Mouse (Mus musculus) CH12.LX (cell line): ENCODE data around the gene Plin2. TPM values are rescaled to one million over a fixed set of nuclear protein-coding genes. Genes with fewer than 3 reads are reported as not detected.

Experiments used
- DNase-seq: peaks from one replicate; pipeline ENCODE4 v3.0.0-alpha.2; 2013; ENCODE audit errors: extremely low read depth
- H3K27ac ChIP-seq: 2 replicates; pipeline ENCODE4 v1.5.1; 2012; ENCODE audit warnings: low read depth, mild to moderate bottlenecking, control low read depth, moderate library complexity; ENCODE audit not compliant: insufficient read depth
- H3K27me3 ChIP-seq: replicated peaks from 2 replicates; pipeline ENCODE3; 2012; ENCODE audit warnings: inconsistent platforms
- H3K36me3 ChIP-seq, 2 experiments: replicated peaks in 1 of 2; 2 replicates each; pipeline versions ENCODE3 to v1.6.1; 2012; ENCODE audit warnings: inconsistent platforms in 1 of 2, low read length in 1 of 2, mild to moderate bottlenecking in 1 of 2, mixed read lengths in 1 of 2, moderate library complexity in 1 of 2; ENCODE audit not compliant: control insufficient read depth in 1 of 2, insufficient read depth in 1 of 2
- H3K4me1 ChIP-seq, 2 experiments: 2 replicates each; pipeline ENCODE4 v1.6.1; 2012; ENCODE audit warnings: inconsistent platforms in 1 of 2, moderate library complexity in 1 of 2; ENCODE audit not compliant: insufficient read depth in 2 of 2, control insufficient read depth in 1 of 2
- H3K4me2 ChIP-seq: 2 replicates; pipeline ENCODE4 v1.6.1; 2012; ENCODE audit warnings: low read depth, mild to moderate bottlenecking, control low read depth; ENCODE audit not compliant: poor library complexity, insufficient read depth, severe bottlenecking
- H3K4me3 ChIP-seq, 3 experiments: fragments of 150-350 bp in 1 of 3; sonication (generic) in 1 of 3; replicated peaks in 1 of 3; 2 replicates each; pipeline versions ENCODE3 to v1.5.1; 2011 to 2012; ENCODE audit warnings: low read depth in 2 of 3, low read length in 2 of 3, mild to moderate bottlenecking in 2 of 3, moderate library complexity in 2 of 3, control low read depth in 1 of 3, improper control_type of control experiment in 1 of 3, inconsistent platforms in 1 of 3, mixed read lengths in 1 of 3; ENCODE audit not compliant: poor library complexity in 1 of 3
- H3K79me2 ChIP-seq: replicated peaks from 2 replicates; pipeline ENCODE4 v1.6.1; 2012; ENCODE audit warnings: mild to moderate bottlenecking, moderate library complexity; ENCODE audit not compliant: control insufficient read depth, poor library complexity, insufficient read depth, severe bottlenecking; ENCODE audit errors: extremely low read depth
- H3K9ac ChIP-seq: 2 replicates; pipeline ENCODE4 v1.6.1; 2012; ENCODE audit warnings: low read depth, mild to moderate bottlenecking, control low read depth, moderate library complexity; ENCODE audit not compliant: insufficient read depth
- H3K9me3 ChIP-seq: replicated peaks from 2 replicates; pipeline ENCODE3; 2012; ENCODE audit warnings: low read length, inconsistent platforms, mixed read lengths
- BHLHE40 ChIP-seq: IDR thresholded peaks from 2 replicates; pipeline ENCODE4 v1.6.1; 2011; ENCODE audit warnings: mild to moderate bottlenecking, low read depth, low read length, improper control_type of control experiment
- CHD2 ChIP-seq: IDR thresholded peaks from 2 replicates; pipeline ENCODE4 v1.6.1; 2011; ENCODE audit warnings: low read length, improper control_type of control experiment
- CTCF ChIP-seq, 2 experiments: IDR thresholded peaks in 1 of 2; conservative IDR thresholded peaks in 1 of 2; 2 replicates each; pipeline ENCODE4 v1.5.1; 2011 to 2012; ENCODE audit warnings: low read depth in 2 of 2, low read length in 2 of 2, improper control_type of control experiment in 1 of 2, inconsistent platforms in 1 of 2, mild to moderate bottlenecking in 1 of 2, moderate library complexity in 1 of 2
- E2F4 ChIP-seq: IDR thresholded peaks from 2 replicates; pipeline ENCODE4 v1.6.1; 2011; ENCODE audit warnings: low read depth, low read length, improper control_type of control experiment; ENCODE audit not compliant: insufficient replicate concordance
- ELF1 ChIP-seq: IDR thresholded peaks from 2 replicates; pipeline ENCODE4 v1.6.1; 2014; ENCODE audit warnings: low read depth, mild to moderate bottlenecking, inconsistent platforms, low read length, improper control_type of control experiment
- EP300 ChIP-seq: IDR thresholded peaks from 2 replicates; pipeline ENCODE4 v1.6.1; 2011; ENCODE audit warnings: low read length, improper control_type of control experiment
- ETS1 ChIP-seq: conservative IDR thresholded peaks from 2 replicates; pipeline ENCODE4 v1.6.1; 2012; ENCODE audit warnings: low read depth, mild to moderate bottlenecking, inconsistent platforms, low read length, improper control_type of control experiment, moderate library complexity
- HCFC1 ChIP-seq: IDR thresholded peaks from 2 replicates; pipeline ENCODE4 v1.6.1; 2012; ENCODE audit warnings: low read depth, mild to moderate bottlenecking, inconsistent platforms, low read length, improper control_type of control experiment
- IRF4 ChIP-seq: IDR thresholded peaks from 2 replicates; pipeline ENCODE4 v1.6.1; 2014; ENCODE audit warnings: low read depth, mild to moderate bottlenecking, inconsistent platforms, low read length, improper control_type of control experiment
- JUN ChIP-seq: IDR thresholded peaks from 2 replicates; pipeline ENCODE4 v1.6.1; 2011; ENCODE audit warnings: low read depth, mild to moderate bottlenecking, low read length, improper control_type of control experiment, moderate library complexity; ENCODE audit not compliant: insufficient read depth
- JUND ChIP-seq: conservative IDR thresholded peaks from 2 replicates; pipeline ENCODE4 v1.6.1; 2011; ENCODE audit warnings: low read depth, low read length, improper control_type of control experiment
- KAT2A ChIP-seq: IDR thresholded peaks from 2 replicates; pipeline ENCODE4 v1.6.1; 2012; ENCODE audit warnings: low read length, improper control_type of control experiment, inconsistent platforms; ENCODE audit not compliant: insufficient replicate concordance
- MAFK ChIP-seq: IDR thresholded peaks from 2 replicates; pipeline ENCODE4 v1.6.1; 2011; ENCODE audit warnings: low read length, improper control_type of control experiment; ENCODE audit not compliant: insufficient replicate concordance
- MAX ChIP-seq: IDR thresholded peaks from 2 replicates; pipeline ENCODE4 v1.6.1; 2011; ENCODE audit warnings: low read length, improper control_type of control experiment
- MAZ ChIP-seq: IDR thresholded peaks from 2 replicates; pipeline ENCODE4 v1.6.1; 2012; ENCODE audit warnings: low read depth, mild to moderate bottlenecking, inconsistent platforms, low read length, improper control_type of control experiment, moderate library complexity
- NELFE ChIP-seq: IDR thresholded peaks from 2 replicates; pipeline ENCODE4 v1.6.1; 2011; ENCODE audit warnings: low read depth, low read length, improper control_type of control experiment
- NRF1 ChIP-seq: IDR thresholded peaks from 2 replicates; pipeline ENCODE4 v1.6.1; 2014; ENCODE audit warnings: low read depth, mild to moderate bottlenecking, inconsistent platforms, low read length, improper control_type of control experiment, moderate library complexity
- PAX5 ChIP-seq: IDR thresholded peaks from 2 replicates; pipeline ENCODE4 v1.6.1; 2012; ENCODE audit warnings: low read length, inconsistent platforms, mixed read lengths
- POLR2A ChIP-seq: IDR thresholded peaks from 2 replicates; pipeline ENCODE4 v1.6.1; 2011; ENCODE audit warnings: low read depth, mild to moderate bottlenecking, improper control_type of control experiment, low read length
- POLR2AphosphoS2 ChIP-seq: IDR thresholded peaks from 2 replicates; pipeline ENCODE4 v1.6.1; 2011; ENCODE audit warnings: low read depth, low read length, improper control_type of control experiment
- RAD21 ChIP-seq: IDR thresholded peaks from 2 replicates; pipeline ENCODE4 v1.6.1; 2011; ENCODE audit warnings: low read depth, mild to moderate bottlenecking, low read length, improper control_type of control experiment, moderate library complexity
- RCOR1 ChIP-seq: conservative IDR thresholded peaks from 2 replicates; pipeline ENCODE4 v1.6.1; 2012; ENCODE audit warnings: low read depth, mild to moderate bottlenecking, inconsistent platforms, low read length, improper control_type of control experiment
- SIN3A ChIP-seq: IDR thresholded peaks from 2 replicates; pipeline ENCODE4 v1.6.1; 2012; ENCODE audit warnings: low read length, improper control_type of control experiment, inconsistent platforms
- TBP ChIP-seq: conservative IDR thresholded peaks from 2 replicates; pipeline ENCODE4 v1.6.1; 2011; ENCODE audit warnings: low read depth, low read length, improper control_type of control experiment
- UBTF ChIP-seq: IDR thresholded peaks from 2 replicates; pipeline ENCODE4 v1.6.1; 2012; ENCODE audit warnings: low read depth, mild to moderate bottlenecking, inconsistent platforms, low read length, improper control_type of control experiment, moderate library complexity
- ZKSCAN1 ChIP-seq: IDR thresholded peaks from 2 replicates; pipeline ENCODE4 v1.6.1; 2012; ENCODE audit warnings: low read depth, inconsistent platforms, low read length, improper control_type of control experiment, borderline replicate concordance
- ZMIZ1 ChIP-seq: IDR thresholded peaks from 2 replicates; pipeline ENCODE4 v1.6.1; 2012; ENCODE audit warnings: low read depth, mild to moderate bottlenecking, inconsistent platforms, low read length, improper control_type of control experiment
- ZNF384 ChIP-seq: IDR thresholded peaks from 2 replicates; pipeline ENCODE4 v1.6.1; 2012; ENCODE audit warnings: low read depth, low read length, improper control_type of control experiment, inconsistent platforms
- dilution Hi-C: fragments of 300-500 bp; cut with MboI; formaldehyde crosslinking; loops from 2 replicates; pipeline ENCODE4 v1.14.3; 2020; ENCODE audit warnings: low sequenced_read_pairs; ENCODE audit not compliant: extremely low pct_unique_long_range_greater_than_20kb, extremely low pct_ligation_motif_present
- in situ Hi-C: fragments of 300-500 bp; cut with MboI; formaldehyde crosslinking; loops from 3 replicates; pipeline ENCODE4 v1.14.3; 2019; ENCODE audit warnings: low sequenced_read_pairs, low pct_ligation_motif_present, low pct_unique_long_range_greater_than_20kb, mixed read lengths
- polyA plus RNA-seq: library from polyadenylated mRNA; unstranded; fragments of >175 nt; gene quantifications from 2 replicates; pipeline ENCODE4 v1.2.1, GENCODE M21; 2012; ENCODE audit warnings: low read depth; ENCODE audit not compliant: insufficient read length
- total RNA-seq, 2 experiments: library from RNA; depleted of rRNA; stranded (reverse); fragments of 300-350 nt in 1 of 2; fragments of >200 nt in 1 of 2; gene quantifications; 2 replicates each; pipeline ENCODE4 v1.2.3; 2012 to 2014

Gene Plin2
- total and polyA plus RNA-seq, 3 experiments: 13.4 to 44.9 (median 22.9) TPM

DNA sequence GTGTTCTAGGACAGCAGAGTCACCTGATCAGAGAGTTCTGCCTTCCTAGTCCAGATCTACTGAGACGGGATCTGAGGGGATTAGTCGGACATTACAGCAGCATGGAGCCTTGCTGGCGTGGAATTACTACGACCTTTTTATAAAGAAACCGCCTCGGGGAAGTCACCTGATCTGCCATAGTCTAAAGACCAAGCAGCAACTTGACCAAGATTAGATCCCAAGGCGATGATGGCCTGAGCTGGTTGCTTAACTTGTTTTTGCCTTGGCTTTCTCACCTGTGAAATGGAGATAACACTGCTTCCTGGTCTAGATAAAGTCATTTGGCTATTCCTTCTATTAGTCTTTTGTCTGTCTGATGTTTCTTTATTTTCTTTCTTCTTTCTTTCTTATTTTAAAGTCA lies 2.6 kb upstream of the Plin2 start:
- Histone ChIP-seq H3K4me1 (peaks cover 4 to 32% of the 10 kb centered on the region in 2 experiments), H3K9ac (0 out of 2 replicates have a peak overlapping the region, but pooled peaks have one; percentile 18), H3K27ac (no peak overlapping the region)

DNA sequence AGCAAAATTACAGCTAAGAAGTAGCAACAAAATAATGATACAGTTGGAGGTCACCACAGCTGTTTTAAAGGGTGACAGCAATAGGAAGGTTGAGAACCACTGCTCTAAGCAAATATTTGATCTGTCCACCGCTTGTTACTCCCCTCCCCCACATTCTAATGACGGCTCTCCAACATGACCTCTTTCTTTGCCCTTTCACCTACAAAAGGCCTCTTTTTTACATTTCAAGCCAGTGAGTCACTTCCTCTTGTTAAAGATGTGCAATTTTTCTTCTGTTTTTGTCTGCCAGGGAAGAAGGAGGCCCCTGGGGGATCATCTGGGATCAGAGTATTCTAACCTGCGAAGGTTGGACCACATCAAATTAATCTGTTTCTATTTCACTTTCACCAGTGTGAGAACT lies 1.9 kb upstream of the Plin2 start:
- dilution Hi-C loops: no loop called here
- in situ Hi-C loops: no loop called here
- TF ChIP-seq JUND (0 out of 2 replicates have a peak, but pooled peaks have one; percentile 23), RCOR1 (no peak), SIN3A (no peak), BHLHE40 (0 out of 2 replicates have a peak, but pooled peaks have one; percentile 21), NELFE (no peak), ZNF384 (peak; percentile 56), TBP (no peak), CHD2 (peak; percentile 80), POLR2AphosphoS2 (no peak), IRF4 (0 out of 2 replicates have a peak, but pooled peaks have one; percentile 14), HCFC1 (peak; percentile 12; the same call in 1 of the 2 replicates), KAT2A (no peak), NRF1 (no peak), ELF1 (no peak), EP300 (peak; percentile 46; the same call in 1 of the 2 replicates), CTCF (conservative IDR thresholded peaks at IDR 0.05 in 1 of 2, IDR thresholded peaks at IDR 0.05 in 1 of 2; ENCODE audit: low read depth in 2 of 2, low read length in 2 of 2) (no peak), JUN (0 out of 2 replicates have a peak, but pooled peaks have one; percentile 7), ETS1 (peak; percentile 57; the same call in 1 of the 2 replicates)

More for the DNA sequence above, 2.6 kb upstream of the Plin2 start:
- Histone ChIP-seq H3K27me3 (no peaks in the 10 kb centered on the region), H3K9me3 (no peaks in the 10 kb centered on the region), H3K79me2 (no peaks in the 10 kb centered on the region), H3K36me3 (peaks cover 7 to 10% of the 10 kb centered on the region in 2 experiments), H3K4me2 (no peak overlapping the region), H3K4me3 (no peak overlapping the region)
- dilution Hi-C loops: no loop called here
- in situ Hi-C loops: no loop called here
- DNase-seq: no peak
- no peak for TF ChIP-seq UBTF
- TF ChIP-seq ZMIZ1: no peak
- TF ChIP-seq PAX5: no peak
- TF ChIP-seq ZKSCAN1: no peak
- no peak for TF ChIP-seq EP300
- TF ChIP-seq SIN3A: no peak
- TF ChIP-seq CHD2: no peak
- TF ChIP-seq CTCF (conservative IDR thresholded peaks at IDR 0.05 in 1 of 2, IDR thresholded peaks at IDR 0.05 in 1 of 2; ENCODE audit: low read depth in 2 of 2, low read length in 2 of 2): no peak
- no peak for TF ChIP-seq NELFE
- no peak for TF ChIP-seq E2F4
- no peak for TF ChIP-seq MAFK
- TF ChIP-seq RAD21: no peak
- TF ChIP-seq MAZ: no peak
- no peak for TF ChIP-seq NRF1
- TF ChIP-seq POLR2A: no peak
- no peak for TF ChIP-seq ZNF384
- TF ChIP-seq HCFC1: no peak
- no peak for TF ChIP-seq MAX
- no peak for TF ChIP-seq POLR2AphosphoS2

More for the DNA sequence above, 1.9 kb upstream of the Plin2 start:
- Histone ChIP-seq H3K79me2 (no peaks in the 10 kb centered on the region), H3K27me3 (no peaks in the 10 kb centered on the region), H3K4me1 (peaks cover 4 to 32% of the 10 kb centered on the region in 2 experiments), H3K9me3 (no peaks in the 10 kb centered on the region), H3K4me2 (peak overlapping the region; percentile 72), H3K27ac (no peak overlapping the region), H3K9ac (no peak overlapping the region), H3K36me3 (peaks cover 7 to 10% of the 10 kb centered on the region in 2 experiments), H3K4me3 (no peak overlapping the region)
- DNase-seq: peak; percentile 50
